Mouse (Mus musculus) liver, postnatal 0 days (tissue): ENCODE data around the gene Bend4.

ENCODE experiments used
- CTCF ChIP-seq: sonication (generic); IDR thresholded peaks from 2 replicates; pipeline ENCODE4 v1.5.1; 2016; ENCODE audit warnings: antibody characterized with exemption, low read depth
- EP300 ChIP-seq: IDR thresholded peaks from 2 replicates; pipeline ENCODE4 v1.6.1; 2016; ENCODE audit warnings: antibody characterized with exemption, low read depth, mild to moderate bottlenecking

GRCm38 (mm10) chr5:67423326-67423725 lies 4.8 kb downstream of the Bend4 start:
- TF ChIP-seq EP300 (no peak), CTCF (no peak)
